Mouse (Mus musculus): ENCODE data around the gene Derl2. TPM values are rescaled to one million over a fixed set of nuclear protein-coding genes. Genes with fewer than 3 reads are reported as not detected.
A peak's percentile ranks its signal among the peaks of the same experiment; 100 is the strongest.

Derl2 gene
- polyA plus RNA-seq, 1 experiment from 2014 or later, result 27.9 TPM

DNA sequence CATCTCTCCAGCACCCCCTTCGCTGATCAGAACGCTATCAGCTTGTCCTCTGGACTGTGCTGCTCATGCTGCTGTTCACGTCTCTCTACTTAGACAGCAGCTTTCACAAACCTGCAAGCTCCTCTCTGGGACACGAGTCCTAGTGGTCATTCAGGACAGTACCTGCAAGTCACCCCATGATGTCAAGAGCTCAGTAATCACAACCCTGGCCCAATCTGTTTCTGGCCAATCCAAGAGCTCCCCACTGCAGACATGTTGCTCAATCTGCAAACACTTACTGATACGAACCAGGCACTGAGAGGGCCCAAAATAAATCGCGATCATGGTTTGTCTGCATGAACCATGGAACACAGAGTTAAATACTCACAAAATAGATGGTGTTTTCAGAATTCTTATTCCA is 6.9 kb downstream of the Derl2 start:
- Histone ChIP-seq H3K36me3 (peaks cover 49% of the 10 kb centered on the region), H3K4me1 (peaks cover 17% of the 10 kb centered on the region), H3K9me3 (replicated peaks) (no peaks in the 10 kb centered on the region), H3K4me3 (replicated peaks) (no peak overlapping the region), H3K4me2 (no peak overlapping the region), H3K27me3 (replicated peaks) (no peaks in the 10 kb centered on the region), H3K9ac (replicated peaks) (no peak overlapping the region), H3K27ac (replicated peaks) (no peak overlapping the region)
- ATAC-seq (ENCODE audit: low FRiP score), result no peak
- 95% methylated on average over 7 of the region's 7 CpGs for WGBS

DNA sequence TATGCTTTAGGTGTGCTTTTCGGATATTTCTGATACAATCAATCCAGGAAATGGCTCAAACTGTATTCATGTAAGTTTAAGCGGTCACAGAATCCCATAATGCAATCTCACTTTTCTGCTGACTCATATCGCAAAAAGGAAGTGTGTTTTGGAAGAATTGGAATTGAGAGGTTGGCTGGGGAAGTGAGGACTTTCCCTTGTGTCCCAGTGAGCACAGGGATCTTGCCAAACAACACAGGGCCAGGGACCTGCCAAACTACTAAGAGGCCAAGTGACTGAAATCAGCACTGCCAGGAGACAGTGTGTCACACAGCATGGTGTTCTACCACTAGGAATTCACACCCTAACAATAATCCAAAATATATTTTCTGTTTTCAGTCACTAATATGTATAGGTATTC is 11.3 kb downstream of the Derl2 start:
- Histone ChIP-seq H3K9me3 (replicated peaks) (no peaks in the 10 kb centered on the region), H3K4me3 (replicated peaks) (no peak overlapping the region), H3K27me3 (replicated peaks) (no peaks in the 10 kb centered on the region), H3K9ac (replicated peaks) (no peak overlapping the region), H3K27ac (replicated peaks) (no peak overlapping the region), H3K4me2 (no peak overlapping the region), H3K36me3 (peaks cover 40% of the 10 kb centered on the region), H3K4me1 (peaks cover 8% of the 10 kb centered on the region)
- 93% methylated on average over 3 of the region's 3 CpGs for WGBS
- ATAC-seq (ENCODE audit: low FRiP score), result no peak

DNA sequence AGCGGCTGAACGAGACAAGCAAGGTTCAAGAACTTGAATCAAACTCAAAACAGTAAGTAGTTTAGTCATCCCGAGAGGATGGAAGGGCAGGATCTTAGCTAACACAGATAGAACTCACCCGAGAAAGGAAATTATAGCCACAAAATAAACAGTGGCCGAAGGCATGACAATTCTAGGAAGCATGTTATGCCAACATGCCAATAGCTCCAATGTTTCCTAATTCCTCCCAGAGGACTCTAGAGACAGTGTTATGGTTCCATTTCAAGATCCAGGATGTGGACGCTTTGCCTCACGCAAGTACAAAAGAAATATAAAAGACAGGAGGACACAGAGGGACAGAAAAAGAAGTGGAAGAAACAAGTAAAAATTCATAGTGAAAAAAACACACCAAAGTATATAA is 11.8 kb downstream of the Derl2 start:
- Histone ChIP-seq H3K9ac (replicated peaks) (no peak overlapping the region), H3K4me3 (replicated peaks) (no peak overlapping the region), H3K9me3 (replicated peaks) (no peaks in the 10 kb centered on the region), H3K36me3 (peaks cover 39% of the 10 kb centered on the region), H3K27ac (replicated peaks) (no peak overlapping the region), H3K4me2 (no peak overlapping the region), H3K27me3 (replicated peaks) (no peaks in the 10 kb centered on the region), H3K4me1 (peaks cover 13% of the 10 kb centered on the region)
- no peak for ATAC-seq (ENCODE audit: low FRiP score)
- WGBS, result 91% methylated on average over 7 of the region's 7 CpGs

- H3K9ac ChIP-seq (replicated peaks), result no peak overlapping the region
- no peak overlapping the region for H3K4me2 ChIP-seq
- no peaks in the 10 kb centered on the region for H3K27me3 ChIP-seq (replicated peaks)
- no peaks in the 10 kb centered on the region for H3K9me3 ChIP-seq (replicated peaks)
- H3K27ac ChIP-seq (replicated peaks), result no peak overlapping the region
- 96% methylated on average over 6 of the region's 6 CpGs for WGBS
- no peak overlapping the region for H3K4me3 ChIP-seq (replicated peaks)
- peaks cover 30% of the 10 kb centered on the region for H3K36me3 ChIP-seq
- peaks cover 21% of the 10 kb centered on the region for H3K4me1 ChIP-seq
- no peak for ATAC-seq (ENCODE audit: low FRiP score)
Measured at GRCm38 (mm10) chr11:71007026-71007425, 12.6 kb downstream of the Derl2 start.

- no peak for ATAC-seq (ENCODE audit: low FRiP score)
- H3K4me1 ChIP-seq, result peaks cover 22% of the 10 kb centered on the region
- H3K9me3 ChIP-seq (replicated peaks), result no peaks in the 10 kb centered on the region
- 0 out of 2 replicates have a peak overlapping the region, but pooled peaks have one; percentile 41 for H3K27ac ChIP-seq (replicated peaks)
- no peak overlapping the region for H3K9ac ChIP-seq (replicated peaks)
- WGBS, result 66% methylated on average over 5 of the region's 5 CpGs
- H3K4me3 ChIP-seq (replicated peaks), result peak overlapping the region; percentile 99
- H3K27me3 ChIP-seq (replicated peaks), result no peaks in the 10 kb centered on the region
- H3K4me2 ChIP-seq, result peak overlapping the region; percentile 57
- peaks cover 20% of the 10 kb centered on the region for H3K36me3 ChIP-seq
Measured at GRCm38 (mm10) chr11:71005046-71005445, 14.6 kb downstream of the Derl2 start.

DNA sequence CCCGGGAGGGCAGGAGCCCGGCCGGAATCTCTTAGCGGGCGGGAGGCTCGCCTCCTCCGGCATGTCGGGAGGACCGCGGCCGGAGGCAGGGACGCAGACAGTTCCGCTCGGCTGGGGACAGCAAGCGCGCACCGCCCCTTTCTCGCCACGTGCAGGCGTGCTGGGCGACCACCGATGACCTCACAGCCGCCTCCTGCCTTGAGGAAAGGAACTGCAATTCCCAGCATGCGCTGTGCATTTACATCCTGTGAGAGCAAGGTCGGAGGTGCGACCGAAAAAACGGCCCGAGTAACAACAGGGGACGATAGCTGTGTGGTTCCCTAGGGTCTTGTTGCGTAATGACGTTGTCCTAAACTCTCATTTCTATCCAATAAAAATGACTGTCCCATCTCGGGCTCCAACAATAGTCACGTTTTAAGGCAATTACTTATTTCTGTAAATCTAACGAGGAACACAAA is 15.3 kb downstream of the Derl2 start, which contains the start of gene Dhx33:
TSS of gene Dhx33 (minus strand) at position 122 of the 458 bp plus-strand sequence.
- H3K27me3 ChIP-seq (replicated peaks), result no peaks in the 10 kb centered on the region
- H3K4me3 ChIP-seq (replicated peaks), result peak within 1 kb of the TSS; percentile 99
- H3K9me3 ChIP-seq (replicated peaks), result no peaks in the 10 kb centered on the region
- peak within 1 kb of the TSS; percentile 77 for H3K9ac ChIP-seq (replicated peaks)
- H3K4me1 ChIP-seq, result peaks cover 22% of the 10 kb centered on the region
- peak; percentile 98 for ATAC-seq (ENCODE audit: low FRiP score)
- peak within 1 kb of the TSS; percentile 82 for H3K27ac ChIP-seq (replicated peaks)
- peak within 1 kb of the TSS; percentile 91 for H3K4me2 ChIP-seq
- WGBS, result 0% methylated on average over 35 of the region's 35 CpGs
- peaks cover 20% of the 10 kb centered on the region for H3K36me3 ChIP-seq

DNA sequence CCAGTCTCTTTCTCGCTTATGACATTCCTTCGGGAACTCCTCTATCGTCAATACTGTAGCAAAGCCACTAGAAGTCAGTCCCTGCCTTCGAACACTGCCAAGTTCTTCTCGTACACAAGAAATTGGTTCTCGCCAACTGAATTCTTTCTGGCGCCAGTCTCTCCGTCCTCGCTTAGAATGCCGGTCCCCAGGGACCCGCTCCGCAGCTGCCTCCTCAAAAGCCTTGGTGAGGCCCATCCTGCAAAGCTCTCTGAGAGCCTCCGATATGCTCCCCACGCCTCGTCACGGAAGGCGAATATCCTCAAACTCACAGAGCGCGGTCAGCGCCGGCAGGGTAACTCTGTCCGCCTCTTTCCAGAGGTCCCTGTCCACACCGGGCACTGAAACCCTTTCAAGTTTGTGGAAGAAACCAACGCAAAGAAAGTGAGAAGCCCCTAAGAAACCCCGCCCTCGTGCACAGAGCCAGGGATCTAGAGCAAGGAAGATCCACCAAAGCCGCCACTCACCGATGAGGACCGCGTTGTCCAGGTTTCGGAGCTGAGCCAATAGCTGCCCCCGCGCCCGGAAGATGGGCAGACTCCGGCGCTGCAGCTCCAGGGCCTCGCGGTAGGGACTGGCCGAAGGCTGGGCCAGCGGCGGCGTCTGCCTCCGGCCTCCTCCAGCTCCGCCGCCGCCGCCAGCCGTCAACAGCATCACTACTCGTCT is 15.9 kb downstream of the Derl2 start:
- peak overlapping the region; percentile 77 for H3K9ac ChIP-seq (replicated peaks)
- ATAC-seq (ENCODE audit: low FRiP score), result peak; percentile 74
- H3K9me3 ChIP-seq (replicated peaks), result no peaks in the 10 kb centered on the region
- no peaks in the 10 kb centered on the region for H3K27me3 ChIP-seq (replicated peaks)
- peaks cover 22% of the 10 kb centered on the region for H3K36me3 ChIP-seq
- H3K4me1 ChIP-seq, result peaks cover 22% of the 10 kb centered on the region
- peak overlapping the region; percentile 99 for H3K4me3 ChIP-seq (replicated peaks)
- H3K27ac ChIP-seq (replicated peaks), result peak overlapping the region; percentile 82
- WGBS, result 1% methylated on average over 49 of the region's 49 CpGs
- H3K4me2 ChIP-seq, result peak overlapping the region; percentile 91

DNA sequence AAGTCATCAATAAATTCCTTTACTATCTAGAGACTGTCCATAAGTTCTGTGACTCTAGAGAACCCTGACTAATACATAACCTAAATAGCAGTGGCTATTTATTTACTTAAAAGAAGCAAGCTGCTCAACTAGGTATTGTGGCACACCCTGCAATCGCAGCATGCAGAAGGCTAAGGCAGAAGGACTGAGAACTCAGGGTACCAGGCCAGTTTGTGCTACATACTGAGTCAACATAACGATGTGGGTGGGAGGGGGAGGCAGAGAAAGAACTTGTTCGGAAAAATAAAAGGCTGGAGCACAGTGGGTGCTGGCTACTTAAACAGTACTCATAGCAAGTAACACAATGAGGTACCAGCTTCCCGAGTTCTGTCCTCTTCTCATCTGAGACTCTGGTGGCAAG is 18.5 kb downstream of the Derl2 start:
- H3K9ac ChIP-seq (replicated peaks), result no peak overlapping the region
- H3K4me3 ChIP-seq (replicated peaks), result no peak overlapping the region
- H3K36me3 ChIP-seq, result peaks cover 42% of the 10 kb centered on the region
- 88% methylated on average over 4 of the region's 4 CpGs for WGBS
- no peak overlapping the region for H3K27ac ChIP-seq (replicated peaks)
- no peaks in the 10 kb centered on the region for H3K9me3 ChIP-seq (replicated peaks)
- H3K27me3 ChIP-seq (replicated peaks), result no peaks in the 10 kb centered on the region
- peaks cover 22% of the 10 kb centered on the region for H3K4me1 ChIP-seq
- ATAC-seq (ENCODE audit: low FRiP score), result no peak
- H3K4me2 ChIP-seq, result no peak overlapping the region

DNA sequence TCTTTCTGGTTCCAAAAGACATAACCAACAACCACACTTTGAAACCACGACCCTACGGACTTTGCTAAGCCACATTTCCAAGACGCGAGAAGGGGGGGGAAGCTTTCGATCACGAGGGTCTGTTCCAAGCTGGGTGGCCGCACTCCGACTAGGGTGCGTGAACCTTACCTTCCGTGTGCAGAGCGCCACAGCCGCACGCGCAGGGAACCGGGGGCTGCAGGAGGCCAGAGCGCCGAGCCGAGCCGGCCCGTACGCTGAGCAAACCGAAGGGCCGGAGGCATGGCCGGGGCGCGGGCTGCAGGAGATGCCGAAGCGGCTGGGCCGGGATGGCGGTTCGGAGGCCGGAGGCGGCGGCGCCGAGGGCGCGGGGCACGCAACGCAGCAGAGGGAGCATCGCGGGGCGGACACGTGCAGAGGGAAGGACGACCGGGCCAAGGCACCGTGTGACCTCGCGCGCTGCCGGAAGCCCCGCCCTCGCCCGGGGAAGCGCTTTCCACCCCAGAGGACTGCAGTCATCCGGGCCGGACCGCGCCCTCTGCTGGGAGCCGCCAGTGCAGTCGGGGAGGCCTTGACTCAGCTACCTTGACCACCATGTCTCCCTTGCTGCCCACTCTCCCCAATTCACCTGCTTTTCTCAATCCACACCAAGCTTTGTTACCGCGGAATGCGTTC is 36.9 kb downstream of the Derl2 start, which contains the start of gene C1qbp:
TSS of gene C1qbp (minus strand) at position 470 of the 672 bp plus-strand sequence.
- H3K27me3 ChIP-seq (replicated peaks), result no peaks in the 10 kb centered on the region
- H3K27ac ChIP-seq (replicated peaks), result peak within 1 kb of the TSS; percentile 74
- H3K4me3 ChIP-seq (replicated peaks), result peak within 1 kb of the TSS; percentile 99
- H3K4me2 ChIP-seq, result peak within 1 kb of the TSS; percentile 69
- peaks cover 68% of the 10 kb centered on the region for H3K36me3 ChIP-seq
- WGBS, result under 1% methylated on average over 53 of the region's 64 CpGs
- peak; percentile 95 for ATAC-seq (ENCODE audit: low FRiP score)
- H3K4me1 ChIP-seq, result peaks cover 17% of the 10 kb centered on the region
- peak within 1 kb of the TSS; percentile 93 for H3K9ac ChIP-seq (replicated peaks)
- H3K9me3 ChIP-seq (replicated peaks), result no peaks in the 10 kb centered on the region

- WGBS, result 9% methylated on average over 12 of the region's 12 CpGs
- Histone ChIP-seq H3K4me1 (peaks cover 17% of the 10 kb centered on the region), H3K4me3 (replicated peaks) (peak overlapping the region; percentile 99), H3K4me2 (peak overlapping the region; percentile 69), H3K9me3 (replicated peaks) (no peaks in the 10 kb centered on the region), H3K27ac (replicated peaks) (no peak overlapping the region), H3K27me3 (replicated peaks) (no peaks in the 10 kb centered on the region), H3K36me3 (peaks cover 68% of the 10 kb centered on the region), H3K9ac (replicated peaks) (peak overlapping the region; percentile 93)
- ATAC-seq (ENCODE audit: low FRiP score), result no peak
Measured at GRCm38 (mm10) chr11:70982030-70982429, 37.6 kb downstream of the Derl2 start.

DNA sequence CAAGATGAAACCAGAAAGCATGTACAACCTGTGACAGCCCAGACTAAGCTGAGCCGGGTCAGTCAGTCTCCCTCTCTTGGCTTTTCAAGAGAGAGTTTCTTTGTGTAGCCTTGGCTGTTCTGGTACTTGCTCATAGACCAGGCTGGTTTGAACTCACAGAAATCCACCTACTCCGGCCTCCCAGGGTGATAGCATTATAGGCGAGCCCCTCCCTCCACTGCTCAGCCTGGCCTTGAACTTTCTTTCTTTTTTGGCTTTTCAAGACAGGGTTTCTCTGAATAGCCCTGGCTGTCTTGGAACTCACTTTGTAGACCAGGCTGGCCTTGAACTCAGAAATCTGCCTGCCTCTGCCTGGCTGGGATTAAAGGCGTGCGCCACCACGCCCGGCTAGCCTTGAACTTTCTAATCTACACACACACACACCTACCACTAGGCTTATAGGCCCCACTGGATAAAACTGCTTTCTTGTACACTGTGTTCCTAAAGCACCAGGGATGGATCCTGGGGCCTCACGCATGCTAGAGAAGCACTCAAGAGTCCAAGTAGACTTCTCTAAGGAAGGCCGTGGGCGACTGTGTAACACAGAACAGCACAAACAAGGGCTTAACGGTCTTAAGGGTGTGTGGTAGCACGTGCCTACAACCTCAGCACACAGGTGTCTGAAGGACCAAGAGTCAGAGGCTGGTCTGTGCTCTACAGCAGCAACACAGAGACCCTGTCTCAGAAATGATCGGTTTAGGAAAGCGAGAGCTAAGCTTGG is 38.7 kb downstream of the Derl2 start:
- Histone ChIP-seq H3K36me3 (peaks cover 68% of the 10 kb centered on the region), H3K4me2 (peak overlapping the region; percentile 69; the same call in 1 of the 2 replicates), H3K9me3 (replicated peaks) (no peaks in the 10 kb centered on the region), H3K4me1 (peaks cover 17% of the 10 kb centered on the region), H3K27me3 (replicated peaks) (no peaks in the 10 kb centered on the region), H3K27ac (replicated peaks) (no peak overlapping the region), H3K4me3 (replicated peaks) (0 out of 2 replicates have a peak overlapping the region, but pooled peaks have one; percentile 99), H3K9ac (replicated peaks) (no peak overlapping the region)
- 96% methylated on average over 14 of the region's 14 CpGs for WGBS
- no peak for ATAC-seq (ENCODE audit: low FRiP score)
